Mouse (Mus musculus): ENCODE results near the gene Slc6a5. TPM values are rescaled to one million over a fixed set of nuclear protein-coding genes. Genes with fewer than 3 reads are reported as not detected.

Slc6a5 gene
- polyA plus RNA-seq, 1 experiment from 2014 or later, result not detected

- H3K9me3 ChIP-seq (ENCODE audit: control insufficient read depth, low read length), result no peaks in the 10 kb centered on the region
- H3K4me3 ChIP-seq (ENCODE audit: low read depth, low read length), result no peak overlapping the region
- H3K27me3 ChIP-seq (ENCODE audit: control insufficient read depth, insufficient read depth, low read length), result no peaks in the 10 kb centered on the region
- H3K36me3 ChIP-seq (ENCODE audit: control insufficient read depth, insufficient read depth, low read length), result no peaks in the 10 kb centered on the region
- no peaks in the 10 kb centered on the region for H3K4me1 ChIP-seq (replicated peaks; ENCODE audit: control insufficient read depth, insufficient read depth, low read length)
- no peak for DNase-seq (ENCODE audit: low spot score)
- no peak overlapping the region for H3K27ac ChIP-seq (ENCODE audit: low read depth, low read length)
- no peak overlapping the region for H3K4me2 ChIP-seq (ENCODE audit: low read depth, low read length, severe bottlenecking)
- ATAC-seq (replicated peaks; ENCODE audit: low FRiP score), result no peak
- no peak overlapping the region for H3K9ac ChIP-seq (ENCODE audit: low read length)
- 94% methylated on average over 9 of the region's 9 CpGs for WGBS
Observed at GRCm38 (mm10) chr7:49946691-49947090, 36.7 kb downstream of the Slc6a5 start.

GRCm38 (mm10) chr7:49953546-49954181 lies 43.7 kb downstream of the Slc6a5 start:
- ATAC-seq (replicated peaks; ENCODE audit: low FRiP score), result no peak
- no peaks in the 10 kb centered on the region for H3K27me3 ChIP-seq (ENCODE audit: control insufficient read depth, insufficient read depth, low read length)
- 55% methylated on average over 4 of the region's 4 CpGs for WGBS

GRCm38 (mm10) chr7:49954834-49955233 lies 44.9 kb downstream of the Slc6a5 start:
- 84% methylated on average over 7 of the region's 7 CpGs for WGBS
- no peak overlapping the region for H3K4me3 ChIP-seq (ENCODE audit: low read depth, low read length)
- ATAC-seq (replicated peaks; ENCODE audit: low FRiP score), result no peak

More at GRCm38 (mm10) chr7:49953546-49954181, 43.7 kb downstream of the Slc6a5 start:
- Histone ChIP-seq H3K9ac (ENCODE audit: low read length) (no peak overlapping the region), H3K27ac (ENCODE audit: low read depth, low read length) (no peak overlapping the region), H3K4me3 (ENCODE audit: low read depth, low read length) (no peak overlapping the region), H3K4me2 (ENCODE audit: low read depth, low read length, severe bottlenecking) (no peak overlapping the region), H3K9me3 (ENCODE audit: control insufficient read depth, low read length) (no peaks in the 10 kb centered on the region), H3K4me1 (replicated peaks; ENCODE audit: control insufficient read depth, insufficient read depth, low read length) (no peaks in the 10 kb centered on the region), H3K36me3 (ENCODE audit: control insufficient read depth, insufficient read depth, low read length) (no peaks in the 10 kb centered on the region)
- no peak for DNase-seq (ENCODE audit: low spot score)

GRCm38 (mm10) chr7:49957142-49957541 lies 47.2 kb downstream of the Slc6a5 start:
- ATAC-seq (replicated peaks; ENCODE audit: low FRiP score), result no peak
- 84% methylated on average over 3 of the region's 3 CpGs for WGBS
- H3K27ac ChIP-seq (ENCODE audit: low read depth, low read length), result no peak overlapping the region
- no peak overlapping the region for H3K4me2 ChIP-seq (ENCODE audit: low read depth, low read length, severe bottlenecking)
- no peak overlapping the region for H3K9ac ChIP-seq (ENCODE audit: low read length)
- H3K27me3 ChIP-seq (ENCODE audit: control insufficient read depth, insufficient read depth, low read length), result no peaks in the 10 kb centered on the region
- no peaks in the 10 kb centered on the region for H3K4me1 ChIP-seq (replicated peaks; ENCODE audit: control insufficient read depth, insufficient read depth, low read length)
- DNase-seq (ENCODE audit: low spot score), result no peak
- H3K4me3 ChIP-seq (ENCODE audit: low read depth, low read length), result no peak overlapping the region
- H3K9me3 ChIP-seq (ENCODE audit: control insufficient read depth, low read length), result no peaks in the 10 kb centered on the region
- H3K36me3 ChIP-seq (ENCODE audit: control insufficient read depth, insufficient read depth, low read length), result no peaks in the 10 kb centered on the region

More at GRCm38 (mm10) chr7:49954834-49955233, 44.9 kb downstream of the Slc6a5 start:
- H3K36me3 ChIP-seq (ENCODE audit: control insufficient read depth, insufficient read depth, low read length), result no peaks in the 10 kb centered on the region
- no peaks in the 10 kb centered on the region for H3K9me3 ChIP-seq (ENCODE audit: control insufficient read depth, low read length)
- no peak overlapping the region for H3K27ac ChIP-seq (ENCODE audit: low read depth, low read length)
- H3K27me3 ChIP-seq (ENCODE audit: control insufficient read depth, insufficient read depth, low read length), result no peaks in the 10 kb centered on the region
- H3K4me2 ChIP-seq (ENCODE audit: low read depth, low read length, severe bottlenecking), result no peak overlapping the region
- DNase-seq (ENCODE audit: low spot score), result no peak
- H3K9ac ChIP-seq (ENCODE audit: low read length), result no peak overlapping the region
- no peaks in the 10 kb centered on the region for H3K4me1 ChIP-seq (replicated peaks; ENCODE audit: control insufficient read depth, insufficient read depth, low read length)

GRCm38 (mm10) chr7:49963764-49964163 lies 53.8 kb downstream of the Slc6a5 start:
- H3K27ac ChIP-seq (ENCODE audit: low read depth, low read length), result no peak overlapping the region
- H3K4me1 ChIP-seq (replicated peaks; ENCODE audit: control insufficient read depth, insufficient read depth, low read length), result no peaks in the 10 kb centered on the region
- H3K36me3 ChIP-seq (ENCODE audit: control insufficient read depth, insufficient read depth, low read length), result no peaks in the 10 kb centered on the region
- H3K9me3 ChIP-seq (ENCODE audit: control insufficient read depth, low read length), result no peaks in the 10 kb centered on the region
- H3K4me3 ChIP-seq (ENCODE audit: low read depth, low read length), result no peak overlapping the region
- DNase-seq (ENCODE audit: low spot score) (no peak), ATAC-seq (replicated peaks; ENCODE audit: low FRiP score) (no peak)
- no peak overlapping the region for H3K4me2 ChIP-seq (ENCODE audit: low read depth, low read length, severe bottlenecking)
- H3K27me3 ChIP-seq (ENCODE audit: control insufficient read depth, insufficient read depth, low read length), result no peaks in the 10 kb centered on the region
- 89% methylated on average over 2 of the region's 2 CpGs for WGBS
- no peak overlapping the region for H3K9ac ChIP-seq (ENCODE audit: low read length)

- Histone ChIP-seq H3K4me3 (ENCODE audit: low read depth, low read length) (no peak overlapping the region), H3K4me1 (replicated peaks; ENCODE audit: control insufficient read depth, insufficient read depth, low read length) (peaks cover under 1% of the 10 kb centered on the region; the same call in 1 of the 2 replicates), H3K9ac (ENCODE audit: low read length) (no peak overlapping the region), H3K27me3 (ENCODE audit: control insufficient read depth, insufficient read depth, low read length) (peaks cover 16% of the 10 kb centered on the region), H3K27ac (ENCODE audit: low read depth, low read length) (no peak overlapping the region), H3K4me2 (ENCODE audit: low read depth, low read length, severe bottlenecking) (no peak overlapping the region), H3K9me3 (ENCODE audit: control insufficient read depth, low read length) (no peaks in the 10 kb centered on the region), H3K36me3 (ENCODE audit: control insufficient read depth, insufficient read depth, low read length) (no peaks in the 10 kb centered on the region)
- WGBS, result 53% methylated on average over 4 of the region's 4 CpGs
- no peak for DNase-seq (ENCODE audit: low spot score)
- no peak for ATAC-seq (replicated peaks; ENCODE audit: low FRiP score)
Observed at GRCm38 (mm10) chr7:49969516-49969915, 59.6 kb downstream of the Slc6a5 start.

- H3K27ac ChIP-seq (ENCODE audit: low read depth, low read length), result no peak within 1 kb of the TSS
- ATAC-seq (replicated peaks; ENCODE audit: low FRiP score) (peak; percentile 68), DNase-seq (ENCODE audit: low spot score) (peak; percentile 78)
- H3K4me2 ChIP-seq (ENCODE audit: low read depth, low read length, severe bottlenecking), result peak within 1 kb of the TSS; percentile 94
- no peaks in the 10 kb centered on the region for H3K9me3 ChIP-seq (ENCODE audit: control insufficient read depth, low read length)
- peak within 1 kb of the TSS; percentile 37 for H3K9ac ChIP-seq (ENCODE audit: low read length)
- H3K27me3 ChIP-seq (ENCODE audit: control insufficient read depth, insufficient read depth, low read length), result peaks cover 56% of the 10 kb centered on the region
- peak within 1 kb of the TSS; percentile 51 for H3K4me3 ChIP-seq (ENCODE audit: low read depth, low read length)
- peaks cover 9% of the 10 kb centered on the region for H3K4me1 ChIP-seq (replicated peaks; ENCODE audit: control insufficient read depth, insufficient read depth, low read length)
- under 1% methylated on average over 52 of the region's 52 CpGs for WGBS
- no peaks in the 10 kb centered on the region for H3K36me3 ChIP-seq (ENCODE audit: control insufficient read depth, insufficient read depth, low read length)
Observed at GRCm38 (mm10) chr7:49974841-49975440, 65.0 kb downstream of the Slc6a5 start, which contains the start of gene Nell1. Gene Nell1 (plus strand): TSS chr7:49974864.

GRCm38 (mm10) chr7:49975441-49976121 lies 65.6 kb downstream of the Slc6a5 start:
- WGBS, result under 1% methylated on average over 40 of the region's 40 CpGs
- peak overlapping the region; percentile 94 for H3K4me2 ChIP-seq (ENCODE audit: low read depth, low read length, severe bottlenecking)
- no peak overlapping the region for H3K27ac ChIP-seq (ENCODE audit: low read depth, low read length)
- no peaks in the 10 kb centered on the region for H3K36me3 ChIP-seq (ENCODE audit: control insufficient read depth, insufficient read depth, low read length)
- no peaks in the 10 kb centered on the region for H3K9me3 ChIP-seq (ENCODE audit: control insufficient read depth, low read length)
- peak overlapping the region; percentile 37 for H3K9ac ChIP-seq (ENCODE audit: low read length)
- H3K4me1 ChIP-seq (replicated peaks; ENCODE audit: control insufficient read depth, insufficient read depth, low read length), result peaks cover 9% of the 10 kb centered on the region
- peaks cover 59% of the 10 kb centered on the region for H3K27me3 ChIP-seq (ENCODE audit: control insufficient read depth, insufficient read depth, low read length)
- ATAC-seq (replicated peaks; ENCODE audit: low FRiP score) (peak; percentile 47), DNase-seq (ENCODE audit: low spot score) (peak; percentile 68)
- H3K4me3 ChIP-seq (ENCODE audit: low read depth, low read length), result peak overlapping the region; percentile 51

Data from forebrain, embryonic 11.5 days (tissue).